Mouse (Mus musculus): ENCODE data around the gene Psmb3.

The Psmb3 gene

GRCm38 (mm10) chr11:97666794-97667193 lies 36.4 kb upstream of the Psmb3 start:
- no peak for DNase-seq (ENCODE audit: low read depth, low spot score)

GRCm38 (mm10) chr11:97668160-97668559 lies 35.0 kb upstream of the Psmb3 start:
- DNase-seq (ENCODE audit: low read depth, low spot score), result peak; percentile 45

- peak; percentile 51 for DNase-seq (ENCODE audit: low read depth, low spot score)
Measured at GRCm38 (mm10) chr11:97669268-97669667, 33.9 kb upstream of the Psmb3 start.

- peak; percentile 86 for DNase-seq (ENCODE audit: low read depth, low spot score)
Measured at GRCm38 (mm10) chr11:97669829-97670228, 33.4 kb upstream of the Psmb3 start.

- peak; percentile 71 for DNase-seq (ENCODE audit: low read depth, low spot score)
Measured at GRCm38 (mm10) chr11:97670234-97671176, 32.7 kb upstream of the Psmb3 start.

- DNase-seq (ENCODE audit: low read depth, low spot score), result no peak
Measured at GRCm38 (mm10) chr11:97671177-97671527, 32.0 kb upstream of the Psmb3 start.

GRCm38 (mm10) chr11:97673148-97673547 lies 30.1 kb upstream of the Psmb3 start:
- DNase-seq (ENCODE audit: low read depth, low spot score), result no peak

- DNase-seq (ENCODE audit: low read depth, low spot score), result no peak
Measured at GRCm38 (mm10) chr11:97676050-97676754, 27.0 kb upstream of the Psmb3 start.

- no peak for DNase-seq (ENCODE audit: low read depth, low spot score)
Measured at GRCm38 (mm10) chr11:97677381-97677780, 25.8 kb upstream of the Psmb3 start.

- DNase-seq (ENCODE audit: low read depth, low spot score), result no peak
Measured at GRCm38 (mm10) chr11:97677842-97678241, 25.4 kb upstream of the Psmb3 start.

GRCm38 (mm10) chr11:97678301-97678700 lies 24.9 kb upstream of the Psmb3 start:
- DNase-seq (ENCODE audit: low read depth, low spot score), result no peak

- no peak for DNase-seq (ENCODE audit: low read depth, low spot score)
Measured at GRCm38 (mm10) chr11:97680430-97680829, 22.8 kb upstream of the Psmb3 start.

- no peak for DNase-seq (ENCODE audit: low read depth, low spot score)
Measured at GRCm38 (mm10) chr11:97682504-97683055, 20.6 kb upstream of the Psmb3 start.

- DNase-seq (ENCODE audit: low read depth, low spot score), result no peak
Measured at GRCm38 (mm10) chr11:97684063-97684680, 19.0 kb upstream of the Psmb3 start.

GRCm38 (mm10) chr11:97684766-97685165 lies 18.4 kb upstream of the Psmb3 start:
- DNase-seq (ENCODE audit: low read depth, low spot score), result no peak

GRCm38 (mm10) chr11:97685613-97686321 lies 17.4 kb upstream of the Psmb3 start, which contains the start of gene Cisd3:
TSS of gene Cisd3 (plus strand) at chr11:97685826.
- peak; percentile 96 for DNase-seq (ENCODE audit: low read depth, low spot score)

- no peak for DNase-seq (ENCODE audit: low read depth, low spot score)
Measured at GRCm38 (mm10) chr11:97686322-97686908, 16.8 kb upstream of the Psmb3 start.

GRCm38 (mm10) chr11:97687061-97687460 lies 16.1 kb upstream of the Psmb3 start:
- DNase-seq (ENCODE audit: low read depth, low spot score), result no peak

- peak; percentile 42 for DNase-seq (ENCODE audit: low read depth, low spot score)
Measured at GRCm38 (mm10) chr11:97689861-97690260, 13.3 kb upstream of the Psmb3 start.

GRCm38 (mm10) chr11:97694435-97694834 lies 8.8 kb upstream of the Psmb3 start:
- no peak for DNase-seq (ENCODE audit: low read depth, low spot score)

Measured in brain, adult 2 months (tissue).